21 mouse cellular contexts compared by ENCODE assay signal in genomic region chr4:134654391-134654790, GRCm38 (mm10). TPM values are rescaled to one million over a fixed set of nuclear protein-coding genes. Genes with fewer than 3 reads are reported as not detected.
A peak's percentile ranks its signal among the peaks of the same experiment; 100 is the strongest.
DNase-seq lines count a peak whose midpoint lies in the region; ATAC-seq and TF ChIP-seq lines count a peak whose summit lies in the region.
"Had no signal": no experiment of that assay in that cellular context is flagged by ENCODE, and none has a peak within 500 bp of the region (broad histone marks: within the 10 kb centered on the region; RNA-seq: fewer than 3 reads in every experiment).

No protein-coding gene starts in this region.

- no peaks in the 10 kb centered on the region for H3K36me3 ChIP-seq in megakaryocyte, embryonic 14.5 days (replicated peaks; ENCODE audit: low read length)
- H3K36me3 ChIP-seq in intestine, postnatal 0 days (ENCODE audit: control insufficient read depth, insufficient read depth), result no peaks in the 10 kb centered on the region
- H3K36me3 ChIP-seq: embryonic facial prominence, embryonic 12.5 days; heart, embryonic 10.5 days; hindbrain, embryonic 13.5 days; lung, embryonic 15.5 days; midbrain, embryonic 15.5 days had no signal

- peak overlapping the region; percentile 76; the same call in 1 of the 2 replicates for H3K27ac ChIP-seq in bone marrow macrophage, adult 2 months (ENCODE audit: insufficient read depth, low read depth, low read length)
- no peak overlapping the region for H3K27ac ChIP-seq in intestine, postnatal 0 days (ENCODE audit: low read depth, low read length)
- H3K27ac ChIP-seq: embryonic facial prominence, embryonic 12.5 days; hindbrain, embryonic 13.5 days; liver, embryonic 14.5 days; lung, embryonic 15.5 days; midbrain, embryonic 15.5 days had no signal

- TF ChIP-seq CTCF in bone marrow macrophage, adult 2 months (IDR thresholded peaks at IDR 0.05; ENCODE audit: low read depth, low read length), result no peak
- TF ChIP-seq CTCF in intestine, postnatal 0 days (IDR thresholded peaks at IDR 0.05; ENCODE audit: low read depth), result no peak

- peak; percentile 37 for ATAC-seq in CD4-positive, CD25-positive, alpha-beta regulatory T cell, adult 4 months
- no peak for ATAC-seq in intestine, postnatal 0 days
- ATAC-seq: forebrain, embryonic 14.5 days; midbrain, embryonic 15.5 days had no signal

- H3K9me3 ChIP-seq in megakaryocyte, embryonic 14.5 days, result 0 out of 2 replicates have a peak, but pooled peaks cover 2% of the 10 kb centered on the region
- no peaks in the 10 kb centered on the region for H3K9me3 ChIP-seq in intestine, postnatal 0 days (ENCODE audit: control insufficient read depth)
- H3K9me3 ChIP-seq: embryonic facial prominence, embryonic 12.5 days; heart, embryonic 10.5 days; hindbrain, embryonic 13.5 days; lung, embryonic 15.5 days; midbrain, embryonic 15.5 days had no signal

- H3K9ac ChIP-seq in intestine, postnatal 0 days (ENCODE audit: low read depth, low read length), result no peak overlapping the region
- H3K9ac ChIP-seq: embryonic facial prominence, embryonic 12.5 days; hindbrain, embryonic 13.5 days; liver, embryonic 14.5 days; lung, embryonic 15.5 days; midbrain, embryonic 15.5 days had no signal

- no peak for TF ChIP-seq POLR2A in bone marrow macrophage, adult 2 months (IDR thresholded peaks at IDR 0.05; ENCODE audit: borderline replicate concordance, low read depth, low read length)

- WGBS in intestine, postnatal 0 days, result 82% methylated on average over 6 of the region's 6 CpGs

- peaks cover 63% of the 10 kb centered on the region for H3K4me1 ChIP-seq in bone marrow macrophage, adult 2 months (ENCODE audit: control insufficient read depth, insufficient read depth, low read length)
- H3K4me1 ChIP-seq in megakaryocyte, embryonic 14.5 days, result peaks cover 27% of the 10 kb centered on the region
- H3K4me1 ChIP-seq in intestine, postnatal 0 days (replicated peaks; ENCODE audit: control insufficient read depth, insufficient read depth, low read length), result no peaks in the 10 kb centered on the region

- H3K4me3 ChIP-seq in bone marrow macrophage, adult 2 months (ENCODE audit: insufficient read depth, low read length), result no peak overlapping the region
- peak overlapping the region; percentile 1 for H3K4me3 ChIP-seq in megakaryocyte, embryonic 14.5 days (replicated peaks)
- no peak overlapping the region for H3K4me3 ChIP-seq in intestine, postnatal 0 days (ENCODE audit: low read depth, low read length)
- H3K4me3 ChIP-seq: embryonic facial prominence, embryonic 12.5 days; erythroblast, embryonic 14.5 days; heart, embryonic 10.5 days; hindbrain, embryonic 13.5 days; lung, embryonic 15.5 days; midbrain, embryonic 15.5 days; myocyte had no signal

- DNase-seq in thymus, postnatal 25 days, result peak; percentile 21
- DNase-seq in frontal cortex, adult 2 months (ENCODE audit: extremely low spot score in 1 of 2, low spot score in 1 of 2), result no peak
- no peak for DNase-seq in spleen, adult 12 weeks (ENCODE audit: low spot score)
- DNase-seq: cerebellum, adult 9-10 months; gastrocnemius, postnatal 36 days; heart, postnatal 14 days; kidney, postnatal 36 days; right cerebral cortex, postnatal 25 days had no signal

- no peak overlapping the region for H3K4me2 ChIP-seq in intestine, postnatal 0 days (replicated peaks; ENCODE audit: low read depth)
- H3K4me2 ChIP-seq: embryonic facial prominence, embryonic 12.5 days; hindbrain, embryonic 13.5 days; lung, embryonic 15.5 days; midbrain, embryonic 15.5 days had no signal

- peaks cover 78% of the 10 kb centered on the region for H3K27me3 ChIP-seq in megakaryocyte, embryonic 14.5 days (replicated peaks)
- H3K27me3 ChIP-seq in intestine, postnatal 0 days (replicated peaks; ENCODE audit: control insufficient read depth, insufficient read depth, low read length), result no peaks in the 10 kb centered on the region
- H3K27me3 ChIP-seq: embryonic facial prominence, embryonic 12.5 days; lung, embryonic 15.5 days; midbrain, embryonic 15.5 days had no signal

RNA-seq across cellular contexts. Expression of gene Man1c1, which starts 49.7 kb away (rescaled TPM):
- 1 to 10 TPM; 1.0 to 1.4 TPM for polyA plus RNA-seq in CD4-positive, CD25-positive, alpha-beta regulatory T cell, adult 4 months (2017; shearing (Covaris generic))
- polyA plus RNA-seq in bone marrow macrophage, adult 2 months (2012; ENCODE audit: insufficient read depth, insufficient read length, missing spikeins), result 87.4 and 93.7 TPM in 2 replicates
- 4.0 and 5.9 TPM in 2 replicates for polyA plus RNA-seq in megakaryocyte, embryonic 14.5 days (2012; ENCODE audit: insufficient read depth, low replicate concordance)
- 1.7 TPM in 2 replicates for polyA plus RNA-seq in intestine, postnatal 0 days (2015; fragmentation: Nextera tagmentation; extraction: Ambion mirVana)
- polyA plus RNA-seq in frontal cortex, adult 2 months (2012; rRNA removed), result 17.2 and 20.6 TPM in 2 replicates
